Mouse (Mus musculus): ENCODE results near the gene Slc25a36.
A peak's percentile ranks its signal among the peaks of the same experiment; 100 is the strongest.

Slc25a36 gene

GRCm38 (mm10) chr9:97106481-97107160 lies 4.3 kb downstream of the Slc25a36 start:
- DNase-seq = no peak

DNA sequence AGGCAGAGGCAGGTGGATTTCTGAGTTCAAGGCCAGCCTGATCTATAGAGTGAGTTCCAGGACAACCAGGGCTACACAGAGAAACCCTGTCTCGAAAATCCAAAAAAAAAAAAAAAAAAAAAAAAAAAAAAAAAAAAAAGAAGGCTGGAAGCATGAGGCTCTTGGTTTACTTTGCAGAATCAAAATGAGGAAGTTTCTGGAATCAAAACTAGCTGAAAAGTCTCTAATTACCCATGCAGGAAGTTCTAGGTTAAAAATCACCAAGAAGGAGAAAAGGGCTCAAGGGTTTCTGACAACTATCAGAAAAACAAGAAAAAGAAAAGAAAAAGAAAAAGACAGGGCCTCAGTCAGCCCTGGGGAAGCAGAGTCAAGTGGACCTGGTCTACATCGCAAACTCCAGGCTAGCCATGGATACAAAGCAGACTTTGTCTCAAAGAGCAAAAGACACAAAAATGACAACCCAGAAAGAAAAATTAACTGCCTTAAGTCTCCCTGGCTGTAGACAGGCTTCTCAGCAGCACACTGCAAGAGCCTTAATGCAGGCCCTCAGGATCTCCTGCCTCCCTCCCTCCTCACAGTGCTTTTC lies 5.5 kb downstream of the Slc25a36 start:
- DNase-seq = no peak

GRCm38 (mm10) chr9:97103376-97104061 lies 7.4 kb downstream of the Slc25a36 start:
- no peak for DNase-seq

GRCm38 (mm10) chr9:97098985-97099384 lies 12.0 kb downstream of the Slc25a36 start:
- DNase-seq = no peak

DNA sequence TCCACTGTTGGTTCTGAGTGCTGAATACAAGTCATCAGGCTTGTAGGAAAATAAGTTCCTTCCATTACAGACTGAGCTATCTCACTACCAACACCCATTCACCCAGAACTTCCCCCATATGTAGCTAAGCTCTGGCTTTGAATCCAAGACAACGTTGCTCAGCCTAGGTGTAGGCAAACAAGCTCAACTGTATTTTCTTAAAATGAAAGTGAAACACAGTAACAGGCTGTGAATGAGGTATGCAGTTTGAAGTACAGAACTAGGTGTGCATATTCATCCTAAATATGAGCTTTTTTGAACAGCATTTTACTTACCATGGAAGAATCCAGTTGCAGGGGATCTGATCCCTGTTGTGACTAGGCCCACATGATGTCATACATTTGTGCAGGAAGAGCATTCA lies 14.8 kb downstream of the Slc25a36 start:
- no peak for DNase-seq

GRCm38 (mm10) chr9:97087850-97088249 lies 23.1 kb downstream of the Slc25a36 start:
- DNase-seq = no peak

GRCm38 (mm10) chr9:97084628-97085027 lies 26.3 kb downstream of the Slc25a36 start:
- DNase-seq = no peak

DNA sequence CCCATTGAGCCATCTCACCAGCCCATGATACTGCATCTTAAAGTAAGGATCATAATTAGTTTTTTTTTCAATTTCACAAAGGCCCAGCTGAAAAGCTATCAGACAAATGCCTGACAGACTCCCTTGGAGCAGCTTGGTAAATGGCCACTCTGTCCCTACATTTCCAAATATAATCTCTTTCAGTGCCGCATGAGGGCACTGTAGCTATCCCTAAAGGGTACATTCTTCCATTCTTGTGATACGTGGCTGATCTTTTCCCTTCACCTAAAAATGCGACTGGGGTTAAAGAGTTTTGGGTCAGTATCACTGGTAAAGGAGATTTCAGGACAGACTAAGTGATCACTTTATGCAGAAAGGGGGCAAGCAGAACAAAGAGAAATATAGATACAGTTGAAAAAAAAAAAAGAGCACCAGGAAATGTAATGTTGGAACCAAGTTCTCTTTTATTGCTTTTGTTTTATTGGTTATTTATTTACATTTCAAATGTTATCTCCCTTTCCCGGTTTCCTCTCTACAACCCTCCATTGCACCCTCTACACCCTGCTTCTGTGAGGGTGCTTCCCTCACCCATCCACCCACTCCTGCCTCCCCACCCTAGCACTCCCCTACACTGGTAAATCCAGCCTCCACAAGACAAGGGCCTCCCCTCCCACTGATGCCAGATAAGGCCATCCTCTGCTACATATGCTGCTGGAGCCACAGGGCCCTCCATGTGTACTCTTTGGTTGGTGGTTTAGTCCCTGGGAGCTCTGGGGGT lies 29.7 kb downstream of the Slc25a36 start:
- no peak for DNase-seq

DNA sequence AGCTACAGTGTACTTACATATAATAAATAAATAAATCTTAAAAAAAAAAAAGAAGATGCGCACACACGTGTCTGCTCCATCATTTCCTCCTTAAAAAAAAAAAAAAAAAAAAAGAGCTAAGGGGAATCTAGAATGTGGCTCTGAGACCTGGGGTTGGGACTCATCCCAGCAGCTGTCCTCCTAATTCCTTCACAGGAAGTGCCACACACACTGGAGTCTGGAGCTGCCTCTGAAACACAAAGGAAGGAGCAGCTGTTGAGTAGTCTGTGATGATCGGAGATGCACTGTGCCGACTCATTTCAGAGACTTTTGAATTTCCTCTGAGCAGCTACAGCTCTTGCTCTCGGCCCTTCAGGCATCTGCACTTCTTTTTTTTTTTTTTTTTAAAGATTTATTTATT lies 41.0 kb downstream of the Slc25a36 start:
- DNase-seq = no peak

DNA sequence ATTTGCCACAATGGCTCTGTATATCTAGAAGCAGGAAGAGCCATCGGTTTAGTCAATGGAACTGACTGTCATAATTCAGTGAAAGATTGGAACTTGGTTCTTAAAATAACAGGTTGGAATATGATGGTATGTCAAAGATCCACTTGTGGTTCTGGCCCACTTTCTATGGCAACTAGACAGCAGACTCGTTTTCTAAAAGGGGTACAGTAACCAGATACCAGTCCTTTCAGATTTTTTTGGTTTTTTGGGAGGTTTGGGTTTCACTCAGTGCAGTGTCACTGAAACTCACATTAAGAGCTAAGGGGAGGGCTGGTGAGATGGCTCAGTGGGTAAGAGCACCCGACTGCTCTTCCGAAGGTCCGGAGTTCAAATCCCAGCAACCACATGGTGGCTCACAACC lies 41.5 kb downstream of the Slc25a36 start:
- no peak for DNase-seq

DNA sequence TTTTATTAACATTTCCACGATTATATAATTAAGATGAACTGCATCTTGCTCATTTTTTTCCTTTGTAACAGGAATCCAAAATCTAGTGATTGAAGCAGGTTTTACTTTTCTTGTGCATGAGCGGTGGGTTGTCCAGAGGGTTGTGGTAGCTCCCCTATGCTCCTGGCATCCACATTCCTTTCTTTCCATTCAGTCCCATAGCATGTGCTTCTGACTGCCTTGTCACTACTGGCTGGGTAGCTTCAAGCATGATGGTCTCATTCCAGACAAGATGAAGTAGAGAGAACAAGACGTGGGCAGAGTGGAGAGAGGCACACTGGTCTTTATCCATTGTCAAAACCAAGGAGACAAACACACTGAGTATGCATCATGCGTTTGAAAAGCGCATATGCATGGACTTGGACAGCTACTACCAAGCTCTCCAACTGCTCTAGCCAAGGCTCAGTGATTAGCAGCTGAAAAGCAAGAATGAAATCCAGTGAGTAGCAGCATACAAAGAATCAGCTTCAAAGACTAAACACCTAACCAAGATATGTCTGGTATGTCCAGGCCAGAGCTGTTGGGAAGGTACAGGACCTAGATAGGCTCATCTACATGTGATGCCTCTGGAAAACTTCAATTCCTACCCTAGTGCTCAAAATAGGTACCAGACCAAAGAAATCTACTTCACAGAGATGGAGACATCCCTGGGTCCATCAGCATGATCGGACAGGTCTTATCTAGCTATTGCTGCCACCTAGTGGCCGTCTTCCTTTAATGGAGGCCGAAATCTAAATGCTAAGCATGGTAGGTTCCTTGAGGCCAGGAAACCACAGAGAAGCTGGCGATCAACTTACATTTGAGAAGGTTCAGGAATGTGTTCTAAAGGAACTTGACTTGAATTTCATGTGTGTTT lies 42.5 kb downstream of the Slc25a36 start:
- peak; percentile 95 to 97 for DNase-seq

DNA sequence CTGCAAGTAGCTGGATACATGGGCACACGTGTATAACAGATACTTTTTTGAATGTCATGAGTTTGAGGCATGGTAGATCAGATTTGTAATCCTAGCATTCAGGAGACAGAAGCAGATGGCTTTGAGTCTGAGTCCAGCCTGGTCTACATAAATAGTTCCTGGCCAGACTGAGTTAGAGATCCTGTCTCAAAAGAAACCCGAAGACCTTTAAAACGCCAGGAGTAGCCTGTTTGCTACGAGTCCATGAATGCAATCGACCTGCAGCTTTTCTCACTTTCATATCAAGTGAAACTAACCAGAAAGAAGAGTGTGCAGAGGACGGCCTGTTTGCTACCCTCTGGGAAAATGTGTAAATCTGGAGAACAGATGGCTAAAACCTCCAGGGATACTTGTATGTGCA lies 43.2 kb downstream of the Slc25a36 start:
- no peak for DNase-seq

DNA sequence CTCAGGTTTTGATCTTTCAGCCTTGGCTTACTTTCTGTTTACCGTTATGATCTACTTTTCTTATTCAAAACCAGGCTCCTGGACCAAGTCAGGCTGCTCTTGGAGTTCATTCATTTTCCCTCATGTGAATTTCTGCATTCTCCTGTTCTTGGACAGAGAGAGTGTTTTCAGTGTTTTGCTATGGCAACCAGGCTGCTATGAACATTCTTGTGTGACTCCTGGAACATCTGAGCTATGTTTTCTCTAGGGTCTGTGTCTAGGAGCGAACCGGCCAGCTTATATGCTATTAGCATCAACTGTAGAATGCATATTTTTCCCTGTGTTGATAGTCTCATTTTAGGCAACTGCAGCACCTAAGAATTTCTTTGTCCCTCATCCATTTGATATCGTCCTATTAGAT lies 45.1 kb downstream of the Slc25a36 start:
- DNase-seq = no peak

- no peak for DNase-seq
Measured at GRCm38 (mm10) chr9:97065216-97065615, 45.7 kb downstream of the Slc25a36 start.

GRCm38 (mm10) chr9:97064161-97064560 lies 46.8 kb downstream of the Slc25a36 start:
- DNase-seq = no peak

- DNase-seq = no peak
Measured at GRCm38 (mm10) chr9:97061696-97062095, 49.3 kb downstream of the Slc25a36 start.

DNA sequence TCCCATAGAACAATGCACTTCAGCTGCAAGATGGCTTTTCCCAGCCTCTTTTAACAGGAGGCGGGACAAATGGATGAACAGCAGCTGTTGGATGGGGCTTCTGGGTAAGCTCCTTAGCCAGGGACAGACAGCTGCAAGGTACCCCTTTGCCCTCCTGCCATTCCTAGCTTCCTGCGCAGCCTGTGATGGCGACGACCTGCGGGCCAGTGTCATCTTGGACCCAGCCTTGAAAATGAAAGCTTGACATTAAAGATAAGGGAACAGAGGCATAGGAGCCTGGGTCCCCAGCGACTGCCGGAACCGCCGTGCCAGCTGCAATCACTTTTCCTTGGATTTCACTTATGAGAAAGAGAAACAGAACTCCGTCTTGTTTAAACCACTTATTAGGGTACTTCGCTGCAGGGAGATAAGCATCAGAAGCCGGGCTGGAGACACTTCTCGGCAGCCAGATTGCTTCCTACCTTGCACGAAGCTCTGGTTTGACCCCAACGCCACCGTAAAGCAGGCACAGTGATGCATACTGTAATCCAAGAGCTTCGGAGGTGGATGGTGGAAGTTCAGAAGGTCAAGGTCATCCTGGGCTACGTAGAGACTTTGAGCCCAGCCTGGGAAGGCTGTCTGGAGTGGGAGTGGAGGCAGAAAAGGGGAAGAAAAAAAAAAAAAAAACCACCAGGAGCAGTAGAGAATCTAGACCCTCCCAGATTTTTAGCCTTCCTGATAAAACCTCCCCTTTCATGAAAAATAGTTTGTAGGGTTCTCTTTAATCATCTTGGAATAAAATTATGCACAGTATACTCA lies 54.2 kb downstream of the Slc25a36 start:
- no peak for DNase-seq

DNA sequence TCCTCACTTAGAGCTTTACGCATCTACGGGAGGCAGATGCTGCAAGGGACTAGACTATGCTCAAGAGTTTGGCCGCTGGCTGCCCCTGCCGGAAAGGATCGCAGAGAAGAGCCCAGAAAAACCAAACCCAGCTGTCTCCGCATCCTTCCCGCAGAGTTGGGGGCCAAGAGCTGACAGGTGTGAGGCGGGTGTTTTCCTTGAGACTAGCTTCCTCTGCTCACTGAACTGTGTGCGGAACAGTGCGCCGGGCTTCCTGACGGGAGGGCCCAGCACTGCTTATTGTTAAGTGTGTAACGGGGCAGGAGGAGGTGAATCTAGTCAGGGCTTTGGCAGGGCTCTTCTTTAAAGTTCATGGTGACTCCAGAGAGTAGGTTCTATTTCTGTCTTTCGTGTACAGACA lies 55.1 kb downstream of the Slc25a36 start:
- peak in 1 of 2 experiments; percentile 23 for DNase-seq

DNA sequence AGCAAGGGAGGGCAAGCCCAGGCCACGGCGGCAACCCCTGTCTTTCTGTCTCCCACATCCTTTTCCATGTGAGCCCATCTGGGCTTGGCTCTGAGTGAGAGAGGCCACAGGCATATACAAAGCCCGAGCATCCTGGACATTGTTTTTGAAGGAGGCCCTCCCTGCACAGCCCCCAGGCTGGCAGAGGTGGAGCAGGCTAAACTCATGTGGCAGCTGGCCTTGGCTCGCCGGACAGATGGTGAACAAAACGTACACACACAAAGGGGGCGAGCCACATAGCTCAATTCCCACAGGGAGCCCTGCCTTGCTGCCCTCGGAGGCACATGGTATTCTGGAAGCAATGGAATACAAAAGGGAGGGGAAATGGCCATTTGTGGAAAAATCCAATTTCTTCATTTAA lies 59.8 kb downstream of the Slc25a36 start:
- peak; percentile 48 to 68 for DNase-seq

DNA sequence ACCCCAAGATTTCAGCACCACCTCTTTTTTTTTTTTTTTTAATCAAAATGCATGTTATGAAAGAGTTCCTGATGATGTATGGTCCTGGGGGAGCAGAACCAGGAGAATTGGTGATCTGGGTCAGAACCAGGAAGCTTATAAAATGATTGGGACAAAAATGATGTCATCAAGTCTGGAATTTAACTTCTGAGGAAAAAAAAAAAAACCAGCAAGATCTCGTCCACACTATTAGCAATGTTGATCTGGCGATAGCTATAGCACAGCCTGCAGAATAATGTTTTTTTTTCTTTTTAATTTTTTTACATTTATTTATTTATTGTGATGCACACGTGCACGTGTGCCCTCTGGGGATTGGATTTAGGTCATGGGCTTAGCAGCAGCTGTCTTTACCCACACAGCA lies 64.7 kb downstream of the Slc25a36 start:
- DNase-seq = no peak

- no peak for DNase-seq
Measured at GRCm38 (mm10) chr9:97041633-97042032, 69.3 kb downstream of the Slc25a36 start.

GRCm38 (mm10) chr9:97038010-97038409 lies 72.9 kb downstream of the Slc25a36 start:
- DNase-seq = no peak

Data from cerebellum, postnatal 10 days (tissue).